Mouse (Mus musculus): ENCODE results near the gene Vmn1r113. TPM values are rescaled to one million over a fixed set of nuclear protein-coding genes. Genes with fewer than 3 reads are reported as not detected.

Gene Vmn1r113
- not detected for polyA plus RNA-seq (2017; shearing (Covaris generic))

GRCm38 (mm10) chr7:20786985-20787384, at the start of gene Vmn1r113:
Gene Vmn1r113 (plus strand): TSS chr7:20787285.

GRCm38 (mm10) chr7:20770885-20771284, 16.2 kb upstream of the Vmn1r113 start, which contains the start of gene Vmn1r112:
Gene Vmn1r112 (plus strand): TSS chr7:20771185.

GRCm38 (mm10) chr7:20812086-20812485, 25.0 kb downstream of the Vmn1r113 start, which contains the start of gene Vmn1r114:
Gene Vmn1r114 (minus strand): TSS chr7:20812186.

Other genes starting within 250 kb of the Vmn1r113 start
- gene Gm5726, start 241.5 kb upstream of the Vmn1r113 start, polyA plus RNA-seq (2017; shearing (Covaris generic)): not detected
- not detected for gene Gm4141, start 211.0 kb upstream of the Vmn1r113 start, polyA plus RNA-seq (2017; shearing (Covaris generic))
- not detected for gene Gm4513, start 188.3 kb upstream of the Vmn1r113 start, polyA plus RNA-seq (2017; shearing (Covaris generic))
- not detected for gene Vmn1r107, start 118.4 kb upstream of the Vmn1r113 start, polyA plus RNA-seq (2017; shearing (Covaris generic))
- not detected for gene Vmn1r111, start 84.1 kb upstream of the Vmn1r113 start, polyA plus RNA-seq (2017; shearing (Covaris generic))
- not detected for gene Gm10668, start 56.7 kb upstream of the Vmn1r113 start, polyA plus RNA-seq (2017; shearing (Covaris generic))
- not detected for gene Vmn1r112, start 16.1 kb upstream of the Vmn1r113 start, polyA plus RNA-seq (2017; shearing (Covaris generic))
- gene Vmn1r114, start 24.9 kb downstream of the Vmn1r113 start, polyA plus RNA-seq (2017; shearing (Covaris generic)): not detected
- gene Vmn1r115, start 57.7 kb downstream of the Vmn1r113 start, polyA plus RNA-seq (2017; shearing (Covaris generic)): not detected
- gene Vmn1r116, start 85.0 kb downstream of the Vmn1r113 start, polyA plus RNA-seq (2017; shearing (Covaris generic)): not detected
- not detected for gene Vmn1r117, start 96.8 kb downstream of the Vmn1r113 start, polyA plus RNA-seq (2017; shearing (Covaris generic))
- not detected for gene Vmn1r118, start 125.1 kb downstream of the Vmn1r113 start, polyA plus RNA-seq (2017; shearing (Covaris generic))
- gene Vmn1r119, start 225.2 kb downstream of the Vmn1r113 start, polyA plus RNA-seq (2017; shearing (Covaris generic)): not detected